Mouse (Mus musculus) hematopoietic multipotent progenitor cell, adult 10-12 weeks (in vitro differentiated cells): ENCODE data around the gene Clba1. TPM values are rescaled to one million over a fixed set of nuclear protein-coding genes. Genes with fewer than 3 reads are reported as not detected.

Experiments used
- polyA plus RNA-seq: library from polyadenylated mRNA; stranded (reverse); fragments of >175 nt; gene quantifications from 2 replicates; pipeline ENCODE4 v1.2.3, GENCODE M21; 2012; ENCODE audit warnings: low replicate concordance

The Clba1 gene
- polyA plus RNA-seq: 0.73 and 1.4 TPM in 2 replicates

GRCm38 (mm10) chr12:112808587-112809364 lies at the start of gene Clba1:
Gene Clba1 (plus strand): TSS chr12:112808937.

GRCm38 (mm10) chr12:112760154-112760926 lies 48.4 kb upstream of the Clba1 start, which contains the start of gene Pld4:
Gene Pld4 (plus strand): TSS chr12:112760655.

GRCm38 (mm10) chr12:112801864-112802846 lies 6.6 kb upstream of the Clba1 start, which contains the start of gene Ahnak2:
Gene Ahnak2 (minus strand): TSS chr12:112802657.

GRCm38 (mm10) chr12:112829244-112829864 lies 20.6 kb downstream of the Clba1 start, which contains the start of gene Cdca4:
Gene Cdca4 (minus strand): TSS chr12:112829423.

Other genes starting within 250 kb of the Clba1 start
- gene Inf2, start 220.2 kb upstream of the Clba1 start, polyA plus RNA-seq: 61.9 and 159 TPM in 2 replicates
- gene Adssl1, start 188.9 kb upstream of the Clba1 start, polyA plus RNA-seq: 34.8 and 57.0 TPM in 2 replicates
- 14.1 and 24.9 TPM in 2 replicates for gene Siva1, start 164.3 kb upstream of the Clba1 start, polyA plus RNA-seq
- 241 and 387 TPM in 2 replicates for gene Akt1, start 134.1 kb upstream of the Clba1 start, polyA plus RNA-seq
- 21.1 and 47.2 TPM in 2 replicates for gene Zbtb42, start 130.1 kb upstream of the Clba1 start, polyA plus RNA-seq
- 9.9 and 19.5 TPM in 2 replicates for gene Cep170b, start 88.5 kb upstream of the Clba1 start, polyA plus RNA-seq
- gene Pld4, start 48.3 kb upstream of the Clba1 start, polyA plus RNA-seq: 197 and 291 TPM in 2 replicates
- gene Ahnak2, start 6.3 kb upstream of the Clba1 start, polyA plus RNA-seq: 0.31 and 3.6 TPM in 2 replicates
- gene Cdca4, start 20.5 kb downstream of the Clba1 start, polyA plus RNA-seq: 13.8 and 23.1 TPM in 2 replicates
- 16.5 and 17.0 TPM in 2 replicates for gene Gpr132, start 59.3 kb downstream of the Clba1 start, polyA plus RNA-seq
- 2.4 and 3.7 TPM in 2 replicates for gene Jag2, start 120.8 kb downstream of the Clba1 start, polyA plus RNA-seq
- 21.4 and 24.4 TPM in 2 replicates for gene Nudt14, start 133.2 kb downstream of the Clba1 start, polyA plus RNA-seq
- gene Btbd6, start 167.5 kb downstream of the Clba1 start, polyA plus RNA-seq: 52.2 and 191 TPM in 2 replicates
- 41.4 and 66.3 TPM in 2 replicates for gene Brf1, start 191.8 kb downstream of the Clba1 start, polyA plus RNA-seq
- 25.9 and 44.3 TPM in 2 replicates for gene Pacs2, start 205.6 kb downstream of the Clba1 start, polyA plus RNA-seq